Mouse (Mus musculus): Measurements from ENCODE around the gene Comt.
A peak's percentile ranks its signal among the peaks of the same experiment; 100 is the strongest.

Comt gene

GRCm38 (mm10) chr16:18388583-18389435 lies 37.8 kb downstream of the Comt start:
- DNase-seq (ENCODE audit: low spot score) = no peak

GRCm38 (mm10) chr16:18387704-18388582 lies 38.7 kb downstream of the Comt start:
- no peak for DNase-seq (ENCODE audit: low spot score)

GRCm38 (mm10) chr16:18386972-18387371 lies 39.7 kb downstream of the Comt start:
- DNase-seq (ENCODE audit: low spot score) = no peak

- DNase-seq (ENCODE audit: low spot score) = no peak
These were observed 40.2 kb downstream of the Comt start for GRCm38 (mm10) chr16:18386451-18386850.

- no peak for DNase-seq (ENCODE audit: low spot score)
These were observed 41.2 kb downstream of the Comt start for GRCm38 (mm10) chr16:18385411-18385810.

- no peak for DNase-seq (ENCODE audit: low spot score)
These were observed 42.0 kb downstream of the Comt start for GRCm38 (mm10) chr16:18384659-18385058.

GRCm38 (mm10) chr16:18384211-18384610 lies 42.4 kb downstream of the Comt start:
- DNase-seq (ENCODE audit: low spot score) = no peak

GRCm38 (mm10) chr16:18383756-18384155 lies 42.9 kb downstream of the Comt start:
- peak; percentile 34 for DNase-seq (ENCODE audit: low spot score)

GRCm38 (mm10) chr16:18383045-18383726 lies 43.5 kb downstream of the Comt start:
- DNase-seq (ENCODE audit: low spot score) = peak; percentile 31

- no peak for DNase-seq (ENCODE audit: low spot score)
These were observed 44.9 kb downstream of the Comt start for GRCm38 (mm10) chr16:18381621-18382258.

GRCm38 (mm10) chr16:18380495-18381063 lies 46.1 kb downstream of the Comt start:
- DNase-seq (ENCODE audit: low spot score) = no peak

GRCm38 (mm10) chr16:18379338-18380001 lies 47.2 kb downstream of the Comt start:
- DNase-seq (ENCODE audit: low spot score) = no peak

GRCm38 (mm10) chr16:18378489-18378888 lies 48.2 kb downstream of the Comt start:
- no peak for DNase-seq (ENCODE audit: low spot score)

- no peak for DNase-seq (ENCODE audit: low spot score)
These were observed 49.4 kb downstream of the Comt start for GRCm38 (mm10) chr16:18377203-18377602.

GRCm38 (mm10) chr16:18376297-18376954 lies 50.2 kb downstream of the Comt start:
- no peak for DNase-seq (ENCODE audit: low spot score)

- no peak for DNase-seq (ENCODE audit: low spot score)
These were observed 53.0 kb downstream of the Comt start for GRCm38 (mm10) chr16:18373632-18374031.

GRCm38 (mm10) chr16:18370197-18370596 lies 56.5 kb downstream of the Comt start:
- DNase-seq (ENCODE audit: low spot score) = no peak

GRCm38 (mm10) chr16:18366849-18367248 lies 59.8 kb downstream of the Comt start:
- DNase-seq (ENCODE audit: low spot score) = no peak

- no peak for DNase-seq (ENCODE audit: low spot score)
These were observed 63.7 kb downstream of the Comt start for GRCm38 (mm10) chr16:18362948-18363347.

GRCm38 (mm10) chr16:18360151-18360805 lies 66.4 kb downstream of the Comt start:
- DNase-seq (ENCODE audit: low spot score) = no peak
